Mouse (Mus musculus) limb, embryonic 13.5 days (tissue): ENCODE results near the gene Pet100. TPM values are rescaled to one million over a fixed set of nuclear protein-coding genes. Genes with fewer than 3 reads are reported as not detected.

Experiments used
- ATAC-seq: fragments of 200-750 bp; cut with Nextera tagmentation; 2 replicates; pipeline ENCODE4 v1.8.0; 2017; ENCODE audit warnings: low read depth, moderate number of reproducible peaks, moderate TSS enrichment; ENCODE audit not compliant: low FRiP score
- H3K27ac ChIP-seq: fragments of 300-500 bp; sonication (generic); 2 replicates; pipeline ENCODE4 v1.5.1; 2015; ENCODE audit warnings: inconsistent platforms, mild to moderate bottlenecking, moderate library complexity
- H3K27me3 ChIP-seq: fragments of 300-500 bp; sonication (generic); 2 replicates; pipeline ENCODE4 v1.6.1; 2015; ENCODE audit warnings: mild to moderate bottlenecking, inconsistent platforms
- H3K36me3 ChIP-seq: fragments of 300-500 bp; sonication (generic); 2 replicates; pipeline ENCODE4 v1.6.1; 2015; ENCODE audit warnings: inconsistent platforms, mild to moderate bottlenecking, moderate library complexity
- H3K4me1 ChIP-seq: fragments of 300-500 bp; sonication (generic); 2 replicates; pipeline ENCODE4 v1.6.1; 2015; ENCODE audit warnings: inconsistent platforms
- H3K4me2 ChIP-seq: fragments of 300-500 bp; sonication (generic); replicated peaks from 2 replicates; pipeline ENCODE4 v1.6.1; 2015; ENCODE audit warnings: inconsistent platforms, mild to moderate bottlenecking, moderate library complexity
- H3K4me3 ChIP-seq: fragments of 300-500 bp; sonication (generic); 2 replicates; pipeline ENCODE4 v1.5.1; 2015; ENCODE audit warnings: moderate library complexity, mild to moderate bottlenecking, inconsistent platforms
- H3K9ac ChIP-seq: fragments of 300-500 bp; sonication (generic); 2 replicates; pipeline ENCODE4 v1.6.1; 2015; ENCODE audit warnings: mild to moderate bottlenecking, inconsistent platforms
- H3K9me3 ChIP-seq: fragments of 300-500 bp; sonication (generic); 2 replicates; pipeline ENCODE4 v1.6.1; 2016; ENCODE audit warnings: inconsistent platforms
- WGBS: fragments of 180-500 bp; shearing (Covaris S2); methylation state at CpG from one replicate; pipeline ENCODE4 v1.1.7; 2015; 5-methylcytosine and 5-hydroxymethylcytosine counted together
- polyA plus RNA-seq: library from polyadenylated mRNA; unstranded; fragments of >200 nt; fragmentation: Nextera tagmentation; extraction: Ambion mirVana; gene quantifications from 2 replicates; pipeline ENCODE4 v1.2.1, GENCODE M21; 2015

Gene Pet100
- polyA plus RNA-seq, 1 experiment from 2014 or later = 97.7 TPM

GRCm38 (mm10) chr8:3660889-3661288, 39.5 kb downstream of the Pet100 start:
- 76% methylated on average over 8 of the region's 8 CpGs for WGBS
- Histone ChIP-seq H3K9me3 (no peaks in the 10 kb centered on the region), H3K27ac (no peak overlapping the region), H3K27me3 (0 out of 2 replicates have a peak, but pooled peaks cover 4% of the 10 kb centered on the region), H3K9ac (no peak overlapping the region), H3K4me2 (no peak overlapping the region), H3K4me3 (no peak overlapping the region), H3K4me1 (no peaks in the 10 kb centered on the region), H3K36me3 (no peaks in the 10 kb centered on the region)
- ATAC-seq = no peak

GRCm38 (mm10) chr8:3664405-3664804, 43.1 kb downstream of the Pet100 start:
- Histone ChIP-seq H3K9me3 (no peaks in the 10 kb centered on the region), H3K4me3 (no peak overlapping the region)

GRCm38 (mm10) chr8:3665507-3665906, 44.2 kb downstream of the Pet100 start, which contains the start of gene Mcemp1:
TSS of gene Mcemp1 (plus strand) at chr8:3665754.
- Histone ChIP-seq H3K4me1 (no peaks in the 10 kb centered on the region), H3K4me3 (no peak within 1 kb of the TSS), H3K27ac (no peak within 1 kb of the TSS), H3K27me3 (no peaks in the 10 kb centered on the region), H3K9me3 (no peaks in the 10 kb centered on the region), H3K36me3 (no peaks in the 10 kb centered on the region), H3K4me2 (no peak within 1 kb of the TSS), H3K9ac (no peak within 1 kb of the TSS)
- no peak for ATAC-seq
- WGBS = 77% methylated on average over 6 of the region's 6 CpGs

More at GRCm38 (mm10) chr8:3664405-3664804, 43.1 kb downstream of the Pet100 start:
- Histone ChIP-seq H3K9ac (no peak overlapping the region), H3K4me1 (no peaks in the 10 kb centered on the region), H3K36me3 (no peaks in the 10 kb centered on the region), H3K27ac (no peak overlapping the region), H3K4me2 (no peak overlapping the region), H3K27me3 (no peaks in the 10 kb centered on the region)
- no peak for ATAC-seq
- 61% methylated on average over 5 of the region's 5 CpGs for WGBS

- H3K36me3 ChIP-seq = no peaks in the 10 kb centered on the region
- H3K4me1 ChIP-seq = peaks cover 6% of the 10 kb centered on the region; the same call in 1 of the 2 replicates
- no peaks in the 10 kb centered on the region for H3K9me3 ChIP-seq
- no peak overlapping the region for H3K4me3 ChIP-seq
- no peak for ATAC-seq
- H3K9ac ChIP-seq = no peak overlapping the region
- H3K27me3 ChIP-seq = no peaks in the 10 kb centered on the region
- no peak overlapping the region for H3K4me2 ChIP-seq
- WGBS = 80% methylated on average over 2 of the region's 2 CpGs
- no peak overlapping the region for H3K27ac ChIP-seq
Measured at GRCm38 (mm10) chr8:3670388-3670787, 49.0 kb downstream of the Pet100 start.

- H3K4me3 ChIP-seq = peak within 1 kb of the TSS; percentile 59
- H3K27me3 ChIP-seq = no peaks in the 10 kb centered on the region
- H3K36me3 ChIP-seq = no peaks in the 10 kb centered on the region
- no peaks in the 10 kb centered on the region for H3K9me3 ChIP-seq
- H3K9ac ChIP-seq = peak within 1 kb of the TSS; percentile 74
- H3K4me2 ChIP-seq = peak within 1 kb of the TSS; percentile 65
- peak within 1 kb of the TSS; percentile 65 for H3K27ac ChIP-seq
- H3K4me1 ChIP-seq = peaks cover 10% of the 10 kb centered on the region; the same call in 1 of the 2 replicates
- under 1% methylated on average over 23 of the region's 23 CpGs for WGBS
- ATAC-seq = peak; percentile 84
Measured at GRCm38 (mm10) chr8:3671980-3672491, 50.7 kb downstream of the Pet100 start, which contains the start of gene Fcor. TSS of gene Fcor (minus strand) at chr8:3672362.

- H3K9me3 ChIP-seq = no peaks in the 10 kb centered on the region
- H3K9ac ChIP-seq = no peak overlapping the region
- peaks cover 22% of the 10 kb centered on the region for H3K4me1 ChIP-seq
- no peak overlapping the region for H3K27ac ChIP-seq
- ATAC-seq = no peak
- WGBS = 49% methylated on average over 3 of the region's 3 CpGs
- no peak overlapping the region for H3K4me2 ChIP-seq
- no peak overlapping the region for H3K4me3 ChIP-seq
- no peaks in the 10 kb centered on the region for H3K27me3 ChIP-seq
- peaks cover 12% of the 10 kb centered on the region for H3K36me3 ChIP-seq
Measured at GRCm38 (mm10) chr8:3674671-3675070, 53.3 kb downstream of the Pet100 start.

Other genes with a start within 250 kb of the Pet100 start
- 8.4 and 10.4 TPM in 2 replicates for gene Arhgef18, start 228.5 kb upstream of the Pet100 start, polyA plus RNA-seq
- 4.5 and 6.3 TPM in 2 replicates for gene Pex11g, start 153.9 kb upstream of the Pet100 start, polyA plus RNA-seq
- gene Tex45, start 150.7 kb upstream of the Pet100 start, polyA plus RNA-seq = not detected in 2 replicates
- 57.0 and 57.8 TPM in 2 replicates for gene Zfp358, start 128.4 kb upstream of the Pet100 start, polyA plus RNA-seq
- gene Mcoln1, start 121.1 kb upstream of the Pet100 start, polyA plus RNA-seq = 54.3 and 54.7 TPM in 2 replicates
- gene Pnpla6, start 106.2 kb upstream of the Pet100 start, polyA plus RNA-seq = 23.5 and 25.4 TPM in 2 replicates
- 0.65 and 0.79 TPM in 2 replicates for gene C330021F23Rik, start 53.6 kb upstream of the Pet100 start, polyA plus RNA-seq
- 6.6 and 7.2 TPM in 2 replicates for gene Camsap3, start 34.3 kb upstream of the Pet100 start, polyA plus RNA-seq
- 60.9 and 61.1 TPM in 2 replicates for gene Xab2, start 232 bp upstream of the Pet100 start, polyA plus RNA-seq
- gene Pcp2, start 4.0 kb downstream of the Pet100 start, polyA plus RNA-seq = 0.33 TPM in 1 of 2 replicates, not detected in the other
- 27.1 TPM in 2 replicates for gene Stxbp2, start 9.4 kb downstream of the Pet100 start, polyA plus RNA-seq
- 0.17 TPM in 1 of 2 replicates, not detected in the other for gene Retn, start 34.2 kb downstream of the Pet100 start, polyA plus RNA-seq
- gene Mcemp1, start 44.2 kb downstream of the Pet100 start, polyA plus RNA-seq = 0.17 TPM in 1 of 2 replicates, not detected in the other
- gene Fcor, start 50.8 kb downstream of the Pet100 start, polyA plus RNA-seq = 16.4 TPM in 2 replicates
- 41.5 and 43.1 TPM in 2 replicates for gene Trappc5, start 54.8 kb downstream of the Pet100 start, polyA plus RNA-seq
- 0.43 and 0.56 TPM in 2 replicates for gene Fcer2a, start 72.6 kb downstream of the Pet100 start, polyA plus RNA-seq
- not detected in 2 replicates for gene Clec4g, start 99.1 kb downstream of the Pet100 start, polyA plus RNA-seq
- 0.23 and 0.47 TPM in 2 replicates for gene Cd209a, start 127.4 kb downstream of the Pet100 start, polyA plus RNA-seq
- not detected in 2 replicates for gene Cd209e, start 232.8 kb downstream of the Pet100 start, polyA plus RNA-seq